Mouse (Mus musculus) lung, embryonic 15.5 days (tissue): Measurements from ENCODE around the gene Polr3gl. TPM values are rescaled to one million over a fixed set of nuclear protein-coding genes. Genes with fewer than 3 reads are reported as not detected.

Source experiments
- polyA plus RNA-seq: library from polyadenylated mRNA; unstranded; fragments of >200 nt; fragmentation: Nextera tagmentation; extraction: Ambion mirVana; gene quantifications from 2 replicates; pipeline ENCODE4 v1.2.1, GENCODE M21; 2015

Polr3gl gene
- polyA plus RNA-seq, 1 experiment from 2014 or later = 39.8 TPM

Other genes starting within 250 kb of the Polr3gl start
- 0.14 TPM in 1 of 2 replicates, not detected in the other for gene BC107364, start 141.9 kb downstream of the Polr3gl start, polyA plus RNA-seq
- gene Hfe2, start 69.0 kb downstream of the Polr3gl start, polyA plus RNA-seq = 0.55 and 0.57 TPM in 2 replicates
- gene Txnip, start 36.2 kb downstream of the Polr3gl start, polyA plus RNA-seq = 129 and 141 TPM in 2 replicates
- 1.1 and 1.3 TPM in 2 replicates for gene Gm16253, start 17.2 kb downstream of the Polr3gl start, polyA plus RNA-seq
- gene Ankrd34a, start 2.5 kb upstream of the Polr3gl start, polyA plus RNA-seq = 1.8 and 2.2 TPM in 2 replicates
- gene Lix1l, start 7.0 kb upstream of the Polr3gl start, polyA plus RNA-seq = 6.9 and 7.9 TPM in 2 replicates
- 127 and 128 TPM in 2 replicates for gene Rbm8a, start 35.8 kb upstream of the Polr3gl start, polyA plus RNA-seq
- 56.2 and 58.3 TPM in 2 replicates for gene Pex11b, start 41.2 kb upstream of the Polr3gl start, polyA plus RNA-seq
- gene Gm42957, start 41.3 kb upstream of the Polr3gl start, polyA plus RNA-seq = 0.14 TPM in 1 of 2 replicates, not detected in the other
- gene Itga10, start 51.4 kb upstream of the Polr3gl start, polyA plus RNA-seq = 0.99 and 1.00 TPM in 2 replicates
- gene Ankrd35, start 76.0 kb upstream of the Polr3gl start, polyA plus RNA-seq = 0.24 and 0.52 TPM in 2 replicates
- gene Pias3, start 102.2 kb upstream of the Polr3gl start, polyA plus RNA-seq = 49.0 and 52.1 TPM in 2 replicates
- gene Nudt17, start 114.4 kb upstream of the Polr3gl start, polyA plus RNA-seq = 7.7 and 8.5 TPM in 2 replicates
- gene Polr3c, start 133.4 kb upstream of the Polr3gl start, polyA plus RNA-seq = 34.9 and 38.2 TPM in 2 replicates
- gene Rnf115, start 133.5 kb upstream of the Polr3gl start, polyA plus RNA-seq = 50.7 and 52.3 TPM in 2 replicates
- 0.14 and 0.42 TPM in 2 replicates for gene Pdzk1, start 235.1 kb upstream of the Polr3gl start, polyA plus RNA-seq
- gene Cd160, start 235.2 kb upstream of the Polr3gl start, polyA plus RNA-seq = 0.15 and 1.6 TPM in 2 replicates